Mouse (Mus musculus): ENCODE results near the gene Erv3. TPM values are rescaled to one million over a fixed set of nuclear protein-coding genes. Genes with fewer than 3 reads are reported as not detected.

The Erv3 gene
- polyA plus RNA-seq, 1 experiment from 2014 or later = not detected

Other genes starting within 250 kb of the Erv3 start
- gene Prnp, start 50.2 kb upstream of the Erv3 start, polyA plus RNA-seq (2015; fragmentation: Nextera tagmentation; extraction: Ambion mirVana) = 95.1 and 106 TPM in 2 replicates
- gene Prn, start 50.2 kb upstream of the Erv3 start, polyA plus RNA-seq (2015; fragmentation: Nextera tagmentation; extraction: Ambion mirVana) = 0.22 TPM in 1 of 2 replicates, not detected in the other
- 25.9 and 28.0 TPM in 2 replicates for gene Prnd, start 91.1 kb upstream of the Erv3 start, polyA plus RNA-seq (2015; fragmentation: Nextera tagmentation; extraction: Ambion mirVana)
- 9.2 and 13.9 TPM in 2 replicates for gene Rassf2, start 170.5 kb upstream of the Erv3 start, polyA plus RNA-seq (2015; fragmentation: Nextera tagmentation; extraction: Ambion mirVana)

Measured in heart, embryonic 15.5 days (tissue).